9 mouse cellular contexts compared by ENCODE assay signal in the genomic region with DNA sequence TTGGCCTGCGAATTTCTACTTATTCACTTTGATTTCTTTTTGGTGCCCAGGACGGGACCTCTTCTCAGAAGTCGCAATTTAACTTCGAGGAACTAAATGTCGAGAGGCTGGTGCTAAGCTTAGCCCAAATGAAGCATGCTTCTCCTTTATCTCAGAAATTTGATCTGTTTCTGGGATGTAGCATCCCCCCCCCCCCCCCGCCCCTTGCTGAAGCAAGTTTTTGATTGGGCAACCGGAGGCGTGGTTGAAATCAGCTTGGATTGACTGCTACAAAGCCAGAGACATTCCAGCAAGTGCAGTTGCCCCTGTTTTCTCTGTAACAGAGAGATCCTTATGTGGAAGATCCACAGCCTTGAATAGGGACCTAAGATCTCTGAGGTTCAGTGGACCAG. TPM values are rescaled to one million over a fixed set of nuclear protein-coding genes. Genes with fewer than 3 reads are reported as not detected.
DNase-seq lines count a peak whose midpoint lies in the region; ATAC-seq and TF ChIP-seq lines count a peak whose summit lies in the region.
"Had no signal": no experiment of that assay in that cellular context is flagged by ENCODE, and none has a peak within 500 bp of the region (broad histone marks: within the 10 kb centered on the region; RNA-seq: fewer than 3 reads in every experiment).

No protein-coding gene starts in this region.

- H3K4me2 ChIP-seq in midbrain, postnatal 0 days (ENCODE audit: low read depth, low read length, poor library complexity, severe bottlenecking) = no peak overlapping the region
- peak overlapping the region; percentile 17; the same call in 1 of the 2 replicates for H3K4me2 ChIP-seq in forebrain, embryonic 15.5 days (replicated peaks)
- peak overlapping the region; percentile 30; the same call in 1 of the 2 replicates for H3K4me2 ChIP-seq in liver, embryonic 15.5 days

- no peak overlapping the region for H3K9ac ChIP-seq in midbrain, postnatal 0 days (replicated peaks; ENCODE audit: low read length, poor library complexity, severe bottlenecking)
- no peak overlapping the region for H3K9ac ChIP-seq in forebrain, embryonic 15.5 days (replicated peaks)
- H3K9ac ChIP-seq in liver, embryonic 15.5 days = no peak overlapping the region

- WGBS in midbrain, embryonic 10.5 days = 27% methylated on average over 8 of the region's 8 CpGs
- WGBS in midbrain, postnatal 0 days = 41% methylated on average over 8 of the region's 8 CpGs
- WGBS in forebrain, embryonic 15.5 days = 40% methylated on average over 8 of the region's 8 CpGs
- WGBS in liver, embryonic 15.5 days (ENCODE audit: insufficient replicate concordance) = 61% methylated on average over 8 of the region's 8 CpGs

- no peaks in the 10 kb centered on the region for H3K9me3 ChIP-seq in midbrain, embryonic 10.5 days (replicated peaks)
- no peaks in the 10 kb centered on the region for H3K9me3 ChIP-seq in midbrain, postnatal 0 days (ENCODE audit: low read length)
- no peaks in the 10 kb centered on the region for H3K9me3 ChIP-seq in forebrain, embryonic 15.5 days
- no peaks in the 10 kb centered on the region for H3K9me3 ChIP-seq in liver, embryonic 15.5 days (replicated peaks)

- TF ChIP-seq CTCF in midbrain, postnatal 0 days (IDR thresholded peaks at IDR 0.05) = no peak

- H3K36me3 ChIP-seq in midbrain, embryonic 10.5 days = peaks cover 59% of the 10 kb centered on the region
- peaks cover 45% of the 10 kb centered on the region for H3K36me3 ChIP-seq in midbrain, postnatal 0 days (ENCODE audit: insufficient read depth, low read length)
- peaks cover 34% of the 10 kb centered on the region for H3K36me3 ChIP-seq in forebrain, embryonic 15.5 days
- H3K36me3 ChIP-seq in liver, embryonic 15.5 days (replicated peaks) = peaks cover 26% of the 10 kb centered on the region; the same call in 1 of the 2 replicates

- no peaks in the 10 kb centered on the region for H3K27me3 ChIP-seq in midbrain, embryonic 10.5 days (ENCODE audit: low read depth, poor library complexity, severe bottlenecking)
- H3K27me3 ChIP-seq in midbrain, postnatal 0 days (ENCODE audit: insufficient read depth, low read length) = no peaks in the 10 kb centered on the region
- no peaks in the 10 kb centered on the region for H3K27me3 ChIP-seq in forebrain, embryonic 15.5 days
- no peaks in the 10 kb centered on the region for H3K27me3 ChIP-seq in liver, embryonic 15.5 days

- no peak for ATAC-seq in midbrain, postnatal 0 days (ENCODE audit: low FRiP score)
- no peak for ATAC-seq in forebrain, embryonic 15.5 days (replicated peaks)
- ATAC-seq in liver, embryonic 15.5 days (ENCODE audit: insufficient read depth) = no peak

- peaks cover 21% of the 10 kb centered on the region for H3K4me1 ChIP-seq in midbrain, embryonic 10.5 days
- H3K4me1 ChIP-seq in midbrain, postnatal 0 days (ENCODE audit: insufficient read depth, low read length) = no peaks in the 10 kb centered on the region
- no peaks in the 10 kb centered on the region for H3K4me1 ChIP-seq in forebrain, embryonic 15.5 days
- H3K4me1 ChIP-seq in liver, embryonic 15.5 days (replicated peaks) = peaks cover 14% of the 10 kb centered on the region; the same call in 1 of the 2 replicates

- peak; percentile 43 for DNase-seq in midbrain, embryonic 10.5 days (ENCODE audit: low spot score)
- DNase-seq in midbrain, postnatal 0 days (ENCODE audit: low spot score) = no peak
- peak; percentile 33 for DNase-seq in testis, postnatal 10 days (ENCODE audit: low spot score)
- DNase-seq in cerebellum, postnatal 25 days = no peak
- DNase-seq in frontal cortex, postnatal 25 days (ENCODE audit: low spot score in 2 of 2) = no peak
- DNase-seq in gastrocnemius, postnatal 14 days = no peak

- H3K27ac ChIP-seq in midbrain, embryonic 10.5 days (replicated peaks) = peak overlapping the region; percentile 86
- H3K27ac ChIP-seq in midbrain, postnatal 0 days (ENCODE audit: low read depth, low read length) = no peak overlapping the region
- H3K27ac ChIP-seq in forebrain, embryonic 15.5 days (replicated peaks) = no peak overlapping the region
- H3K27ac ChIP-seq in liver, embryonic 15.5 days (replicated peaks) = no peak overlapping the region

- peak overlapping the region; percentile 49 for H3K4me3 ChIP-seq in midbrain, embryonic 10.5 days
- H3K4me3 ChIP-seq in midbrain, postnatal 0 days (ENCODE audit: low read depth, low read length) = no peak overlapping the region
- H3K4me3 ChIP-seq in forebrain, embryonic 15.5 days = no peak overlapping the region
- H3K4me3 ChIP-seq in liver, embryonic 15.5 days (replicated peaks) = no peak overlapping the region

- intact Hi-C loops in gastrocnemius, postnatal 14 days (cut with DNase I; ENCODE audit: low total_unique reads) = no loop called here

RNA-seq across cellular contexts. Expression of gene Cutc, which starts 22.8 kb away (rescaled TPM):
- polyA plus RNA-seq in midbrain, embryonic 10.5 days (2016; fragmentation: Nextera tagmentation; extraction: Ambion mirVana) = 14.0 and 14.7 TPM in 2 replicates
- 2.7 and 5.2 TPM in 2 replicates for total RNA-seq in midbrain, postnatal 0 days (2014; rRNA removed)
- polyA plus RNA-seq in midbrain, postnatal 0 days (2015; fragmentation: Nextera tagmentation; extraction: Ambion mirVana) = 7.8 and 8.0 TPM in 2 replicates
- 7.5 and 7.8 TPM in 2 replicates for polyA plus RNA-seq in forebrain, embryonic 15.5 days (2015; fragmentation: Nextera tagmentation; extraction: Ambion mirVana)
- polyA plus RNA-seq in liver, embryonic 15.5 days (2015; fragmentation: Nextera tagmentation; extraction: Ambion mirVana) = 8.9 and 11.4 TPM in 2 replicates
- 10 to 100 TPM; 10.6 to 12.5 TPM for total RNA-seq in gastrocnemius, postnatal 14 days (2021)

RNA-seq across cellular contexts. Expression of gene Cox15, which starts 22.8 kb away (rescaled TPM):
- polyA plus RNA-seq in midbrain, embryonic 10.5 days (2016; fragmentation: Nextera tagmentation; extraction: Ambion mirVana) = 13.7 and 16.5 TPM in 2 replicates
- 22.3 and 32.7 TPM in 2 replicates for total RNA-seq in midbrain, postnatal 0 days (2014; rRNA removed)
- 9.4 and 10.6 TPM in 2 replicates for polyA plus RNA-seq in midbrain, postnatal 0 days (2015; fragmentation: Nextera tagmentation; extraction: Ambion mirVana)
- polyA plus RNA-seq in forebrain, embryonic 15.5 days (2015; fragmentation: Nextera tagmentation; extraction: Ambion mirVana) = 9.7 and 13.0 TPM in 2 replicates
- polyA plus RNA-seq in liver, embryonic 15.5 days (2015; fragmentation: Nextera tagmentation; extraction: Ambion mirVana) = 4.4 and 4.5 TPM in 2 replicates
- total RNA-seq in gastrocnemius, postnatal 14 days (2021) = 10 to 100 TPM; 26.0 to 32.6 TPM

RNA-seq across cellular contexts. Expression of gene Entpd7, which starts 40.6 kb away (rescaled TPM):
- 9.7 TPM in 2 replicates for polyA plus RNA-seq in midbrain, embryonic 10.5 days (2016; fragmentation: Nextera tagmentation; extraction: Ambion mirVana)
- 6.9 and 10.0 TPM in 2 replicates for total RNA-seq in midbrain, postnatal 0 days (2014; rRNA removed)
- polyA plus RNA-seq in midbrain, postnatal 0 days (2015; fragmentation: Nextera tagmentation; extraction: Ambion mirVana) = 7.1 and 8.2 TPM in 2 replicates
- polyA plus RNA-seq in forebrain, embryonic 15.5 days (2015; fragmentation: Nextera tagmentation; extraction: Ambion mirVana) = 8.2 and 8.9 TPM in 2 replicates
- polyA plus RNA-seq in liver, embryonic 15.5 days (2015; fragmentation: Nextera tagmentation; extraction: Ambion mirVana) = 2.4 and 2.5 TPM in 2 replicates
- total RNA-seq in gastrocnemius, postnatal 14 days (2021) = 1 to 10 TPM; 2.7 to 3.3 TPM

RNA-seq across cellular contexts. Expression of gene Abcc2, which starts 52.0 kb away (rescaled TPM):
- 0.01 TPM in 2 replicates for polyA plus RNA-seq in midbrain, embryonic 10.5 days (2016; fragmentation: Nextera tagmentation; extraction: Ambion mirVana)
- 0.09 and 0.22 TPM in 2 replicates for total RNA-seq in midbrain, postnatal 0 days (2014; rRNA removed)
- polyA plus RNA-seq in midbrain, postnatal 0 days (2015; fragmentation: Nextera tagmentation; extraction: Ambion mirVana) = 0.07 and 0.11 TPM in 2 replicates
- polyA plus RNA-seq in forebrain, embryonic 15.5 days (2015; fragmentation: Nextera tagmentation; extraction: Ambion mirVana) = 0.04 TPM in 1 of 2 replicates, not detected in the other
- 10.6 and 11.7 TPM in 2 replicates for polyA plus RNA-seq in liver, embryonic 15.5 days (2015; fragmentation: Nextera tagmentation; extraction: Ambion mirVana)
- total RNA-seq in gastrocnemius, postnatal 14 days (2021) = not detected
- total RNA-seq: heart, adult 18-20 months had no signal

RNA-seq across cellular contexts. Expression of gene Slc25a28, which starts 55.4 kb away (rescaled TPM):
- 10.3 and 11.5 TPM in 2 replicates for polyA plus RNA-seq in midbrain, embryonic 10.5 days (2016; fragmentation: Nextera tagmentation; extraction: Ambion mirVana)
- 43.8 and 48.3 TPM in 2 replicates for total RNA-seq in midbrain, postnatal 0 days (2014; rRNA removed)
- polyA plus RNA-seq in midbrain, postnatal 0 days (2015; fragmentation: Nextera tagmentation; extraction: Ambion mirVana) = 15.2 and 15.5 TPM in 2 replicates
- 17.8 and 18.7 TPM in 2 replicates for polyA plus RNA-seq in forebrain, embryonic 15.5 days (2015; fragmentation: Nextera tagmentation; extraction: Ambion mirVana)
- polyA plus RNA-seq in liver, embryonic 15.5 days (2015; fragmentation: Nextera tagmentation; extraction: Ambion mirVana) = 5.1 and 5.7 TPM in 2 replicates
- total RNA-seq in gastrocnemius, postnatal 14 days (2021) = 10 to 100 TPM; 17.0 to 18.8 TPM

Comparison
In these comparisons a context has a peak if more than half of its experiments do, and no peak if none do; other contexts are left out.
1. DNase-seq: peak in midbrain, embryonic 10.5 days (single experiment) and testis, postnatal 10 days (single experiment); none in midbrain, postnatal 0 days (single experiment), cerebellum, postnatal 25 days (0 of 2), frontal cortex, postnatal 25 days (0 of 2) and gastrocnemius, postnatal 14 days (single experiment).